10 mouse cellular contexts compared by ENCODE assay signal in the genomic region with DNA sequence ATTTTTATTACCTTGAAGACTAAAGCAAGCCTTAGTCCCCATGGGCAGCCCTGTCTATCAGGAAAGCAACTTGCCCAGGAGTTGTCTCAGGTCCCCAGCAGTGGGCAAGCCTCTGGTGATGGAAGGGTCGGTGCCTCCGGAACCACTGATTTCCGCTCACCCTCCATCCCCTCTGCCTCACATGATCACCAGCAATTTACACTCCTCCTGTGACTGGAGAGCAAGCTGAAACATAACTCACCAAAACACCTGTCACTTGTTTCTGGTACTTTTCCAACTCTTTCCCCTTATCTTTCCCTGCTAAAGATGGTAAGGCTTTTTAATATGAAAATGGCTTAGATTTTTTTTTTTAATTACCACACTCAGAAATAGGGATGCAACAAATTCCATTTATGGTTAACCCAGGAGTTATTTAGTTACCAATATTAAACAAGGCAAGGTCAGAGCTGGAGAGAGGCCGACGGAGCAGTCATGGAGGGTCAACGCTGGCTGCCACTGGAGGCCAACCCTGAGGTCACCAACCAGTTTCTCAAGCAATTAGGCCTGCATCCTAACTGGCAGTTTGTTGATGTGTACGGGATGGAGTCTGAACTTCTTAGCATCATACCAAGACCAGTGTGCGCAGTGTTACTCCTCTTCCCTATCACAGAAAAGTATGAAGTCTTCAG. TPM values are rescaled to one million over a fixed set of nuclear protein-coding genes. Genes with fewer than 3 reads are reported as not detected.
DNase-seq lines count a peak whose midpoint lies in the region; ATAC-seq and TF ChIP-seq lines count a peak whose summit lies in the region.
"Had no signal": no experiment of that assay in that cellular context is flagged by ENCODE, and none has a peak within 500 bp of the region (broad histone marks: within the 10 kb centered on the region; RNA-seq: fewer than 3 reads in every experiment).

A gene (plus strand): TSS at position 434 of the 668 bp plus-strand sequence.

- intact Hi-C loops in heart, postnatal 14 days (cut with DNase I), result no loop called here

- TF ChIP-seq EP300 in lung, postnatal 0 days (IDR thresholded peaks at IDR 0.05), result no peak

- no peak for DNase-seq in heart, postnatal 14 days
- no peak for DNase-seq in lung, postnatal 0 days (ENCODE audit: low spot score)
- no peak for DNase-seq in lung, adult 2 months
- peak; percentile 63 to 66 for DNase-seq in kidney, adult 8-10 months
- no peak for DNase-seq in layer of hippocampus, postnatal 36 days
- no peak for DNase-seq in cerebellum, adult 18-20 months
- DNase-seq: cerebellum, postnatal 36 days had no signal

- H3K9ac ChIP-seq in heart, embryonic 13.5 days, result no peak within 1 kb of the TSS
- H3K9ac ChIP-seq in lung, postnatal 0 days (replicated peaks; ENCODE audit: low read depth), result no peak within 1 kb of the TSS

- H3K4me2 ChIP-seq in heart, embryonic 13.5 days, result no peak within 1 kb of the TSS
- no peak within 1 kb of the TSS for H3K4me2 ChIP-seq in lung, postnatal 0 days (replicated peaks; ENCODE audit: low read depth, low read length)

- no peak for ATAC-seq in heart, embryonic 13.5 days (ENCODE audit: extremely low read depth, insufficient number of reproducible peaks, low FRiP score, low TSS enrichment)
- ATAC-seq in lung, postnatal 0 days, result no peak
- ATAC-seq: forebrain, embryonic 14.5 days had no signal

- TF ChIP-seq POLR2A in lung, adult 2 months (IDR thresholded peaks at IDR 0.05; ENCODE audit: borderline replicate concordance, extremely low read depth, low read depth, low read length), result no peak
- no peak for TF ChIP-seq POLR2A in olfactory bulb, adult 2 months (IDR thresholded peaks at IDR 0.05; ENCODE audit: insufficient read depth, low read depth, low read length)

- TF ChIP-seq CTCF in lung, postnatal 0 days (IDR thresholded peaks at IDR 0.05), result no peak
- TF ChIP-seq CTCF in lung, adult 2 months (IDR thresholded peaks at IDR 0.05; ENCODE audit: insufficient read depth, low read length), result no peak
- no peak for TF ChIP-seq CTCF in olfactory bulb, adult 2 months (IDR thresholded peaks at IDR 0.05; ENCODE audit: insufficient read depth, low read depth, low read length)

- H3K36me3 ChIP-seq in heart, embryonic 13.5 days, result peaks cover 6% of the 10 kb centered on the region
- H3K36me3 ChIP-seq in lung, postnatal 0 days (ENCODE audit: insufficient read depth, low read length), result no peaks in the 10 kb centered on the region

- no peak within 1 kb of the TSS for H3K4me3 ChIP-seq in heart, embryonic 13.5 days
- H3K4me3 ChIP-seq in lung, postnatal 0 days (ENCODE audit: low read depth, low read length), result no peak within 1 kb of the TSS
- no peak within 1 kb of the TSS for H3K4me3 ChIP-seq in lung, adult 2 months (replicated peaks; ENCODE audit: extremely low read depth, low read depth, low read length)
- no peak within 1 kb of the TSS for H3K4me3 ChIP-seq in olfactory bulb, adult 2 months (ENCODE audit: insufficient read depth, low read depth, low read length)

- WGBS in heart, embryonic 13.5 days, result 94% methylated on average over 8 of the region's 8 CpGs
- WGBS in lung, postnatal 0 days, result 87% methylated on average over 8 of the region's 8 CpGs
- 87% methylated on average over 8 of the region's 8 CpGs for WGBS in lung, adult 2 months
- 91% methylated on average over 8 of the region's 8 CpGs for WGBS in olfactory bulb, adult 2 months

- no peaks in the 10 kb centered on the region for H3K9me3 ChIP-seq in heart, embryonic 13.5 days
- no peaks in the 10 kb centered on the region for H3K9me3 ChIP-seq in lung, postnatal 0 days (ENCODE audit: low read length)

- peak within 1 kb of the TSS; percentile 10; the same call in 1 of the 2 replicates for H3K27ac ChIP-seq in heart, embryonic 13.5 days (replicated peaks)
- peak within 1 kb of the TSS; percentile 43; the same call in 1 of the 2 replicates for H3K27ac ChIP-seq in lung, postnatal 0 days (ENCODE audit: low read length)
- H3K27ac ChIP-seq in olfactory bulb, adult 2 months (ENCODE audit: insufficient read depth, low read depth, low read length), result peak within 1 kb of the TSS; percentile 94

- no peaks in the 10 kb centered on the region for H3K27me3 ChIP-seq in heart, embryonic 13.5 days (replicated peaks)
- no peaks in the 10 kb centered on the region for H3K27me3 ChIP-seq in lung, postnatal 0 days (replicated peaks; ENCODE audit: insufficient read depth, low read length)

- peaks cover 35% of the 10 kb centered on the region for H3K4me1 ChIP-seq in heart, embryonic 13.5 days
- peaks cover 13% of the 10 kb centered on the region; the same call in 1 of the 2 replicates for H3K4me1 ChIP-seq in lung, postnatal 0 days (ENCODE audit: insufficient read depth, low read depth, low read length)
- peaks cover 11% of the 10 kb centered on the region; the same call in 1 of the 2 replicates for H3K4me1 ChIP-seq in lung, adult 2 months (ENCODE audit: control insufficient read depth, insufficient read depth, low read length)
- H3K4me1 ChIP-seq in olfactory bulb, adult 2 months (ENCODE audit: control insufficient read depth, insufficient read depth, low read length), result peaks cover 20% of the 10 kb centered on the region

RNA-seq across cellular contexts. Expression of the gene that starts here (rescaled TPM):
- polyA plus RNA-seq in heart, embryonic 13.5 days (2015; fragmentation: Nextera tagmentation; extraction: Ambion mirVana), result 1.6 and 1.7 TPM in 2 replicates
- total RNA-seq in heart, postnatal 14 days (2021), result 1 to 10 TPM; 1.2 to 1.6 TPM
- 1.0 and 1.1 TPM in 2 replicates for polyA plus RNA-seq in lung, postnatal 0 days (2015; fragmentation: Nextera tagmentation; extraction: Ambion mirVana)
- not detected in 2 replicates for polyA plus RNA-seq in lung, adult 2 months (2012; rRNA removed)
- polyA plus RNA-seq in olfactory bulb, adult 2 months (2012; ENCODE audit: insufficient read depth, insufficient read length, low replicate concordance, missing spikeins), result not detected in 2 replicates
- 1 to 10 TPM; 2.1 to 3.4 TPM for total RNA-seq in layer of hippocampus, postnatal 36 days (2021)

Comparison
In these comparisons a context has a peak if more than half of its experiments do, and no peak if none do; other contexts are left out.
1. H3K27ac ChIP-seq: peak in every context shown above with its lines; median percentile 94 in olfactory bulb, adult 2 months; 43 in lung, postnatal 0 days; 10 in heart, embryonic 13.5 days.
2. DNase-seq: peak in kidney, adult 8-10 months (2 of 2); none in heart, postnatal 14 days (0 of 2), lung, postnatal 0 days (single experiment), lung, adult 2 months (single experiment), layer of hippocampus, postnatal 36 days (0 of 2) and cerebellum, adult 18-20 months (0 of 2).